Mouse (Mus musculus): ENCODE data around the gene Fam240b. TPM values are rescaled to one million over a fixed set of nuclear protein-coding genes. Genes with fewer than 3 reads are reported as not detected.

Fam240b gene
- total and polyA plus RNA-seq, 3 experiments, result not detected

DNA sequence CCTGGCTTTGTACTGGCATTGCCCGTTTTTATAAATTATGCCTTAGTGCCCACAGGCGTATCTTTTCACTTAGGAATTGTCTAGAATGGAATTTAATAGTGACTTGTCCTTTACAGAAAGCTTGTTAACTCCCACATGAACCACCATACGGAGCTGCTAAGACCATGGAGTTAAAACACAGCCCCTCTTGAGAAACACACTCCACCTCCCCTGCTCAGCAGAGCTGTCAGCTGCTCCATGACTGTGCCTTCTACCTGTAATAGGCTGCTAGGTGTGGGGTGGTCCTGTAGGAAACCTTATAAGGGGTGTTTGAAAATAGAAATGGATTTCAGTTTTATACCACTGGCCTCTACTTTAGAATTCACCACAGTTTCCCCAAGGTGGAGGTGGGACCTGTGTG, 5.2 kb upstream of the Fam240b start:
- H3K27me3 ChIP-seq (ENCODE audit: insufficient read depth, low read length), result no peaks in the 10 kb centered on the region
- H3K4me1 ChIP-seq (ENCODE audit: insufficient read depth, low read depth, low read length), result no peaks in the 10 kb centered on the region
- TF ChIP-seq GATA1 (IDR thresholded peaks at IDR 0.05; ENCODE audit: borderline replicate concordance, low read length) (no peak), TAL1 (conservative IDR thresholded peaks at IDR 0.05; ENCODE audit: low read depth, low read length) (no peak), GATA2 (IDR thresholded peaks at IDR 0.05; ENCODE audit: borderline replicate concordance, low read depth, low read length) (no peak), CTCF (IDR thresholded peaks at IDR 0.05; ENCODE audit: low read depth, low read length) (no peak), POLR2AphosphoS5 (IDR thresholded peaks at IDR 0.05; ENCODE audit: insufficient replicate concordance, low read depth, low read length) (no peak)
- no peaks in the 10 kb centered on the region for H3K36me3 ChIP-seq (replicated peaks)
- DNase-seq (ENCODE audit: low spot score), result no peak
- H3K9me3 ChIP-seq (replicated peaks), result no peaks in the 10 kb centered on the region
- no peak overlapping the region for H3K4me3 ChIP-seq (ENCODE audit: low read depth, low read length)
- ATAC-seq (ENCODE audit: extremely low read depth, insufficient number of reproducible peaks, low FRiP score, poor library complexity, severe bottlenecking), result no peak

DNA sequence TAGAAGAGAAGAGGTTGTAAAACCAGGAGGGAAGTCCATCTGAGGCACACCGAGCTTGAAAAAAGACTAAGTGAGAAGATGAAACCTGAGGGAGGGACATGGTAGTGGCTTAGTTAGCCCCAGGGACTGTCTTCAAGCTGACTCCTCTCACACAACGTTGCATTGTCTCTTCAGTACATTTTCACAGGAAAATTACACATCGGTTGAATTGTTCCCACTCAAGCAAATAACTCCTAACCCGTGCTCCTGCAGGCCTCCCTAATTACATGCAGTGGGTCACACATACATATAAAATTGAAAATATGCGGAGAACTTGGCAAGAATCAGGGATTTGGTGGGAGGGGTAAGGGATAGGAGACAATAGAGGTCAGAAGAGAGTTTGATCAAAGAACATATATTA, 4.0 kb downstream of the Fam240b start:
- DNase-seq (ENCODE audit: low spot score) (no peak), ATAC-seq (ENCODE audit: extremely low read depth, insufficient number of reproducible peaks, low FRiP score, poor library complexity, severe bottlenecking) (no peak)
- H3K4me1 ChIP-seq (ENCODE audit: insufficient read depth, low read depth, low read length), result no peaks in the 10 kb centered on the region
- TF ChIP-seq GATA2 (IDR thresholded peaks at IDR 0.05; ENCODE audit: borderline replicate concordance, low read depth, low read length), result no peak
- TF ChIP-seq CTCF (IDR thresholded peaks at IDR 0.05; ENCODE audit: low read depth, low read length), result no peak
- no peak for TF ChIP-seq GATA1 (IDR thresholded peaks at IDR 0.05; ENCODE audit: borderline replicate concordance, low read length)
- no peak for TF ChIP-seq TAL1 (conservative IDR thresholded peaks at IDR 0.05; ENCODE audit: low read depth, low read length)
- TF ChIP-seq POLR2AphosphoS5 (IDR thresholded peaks at IDR 0.05; ENCODE audit: insufficient replicate concordance, low read depth, low read length), result no peak
- no peaks in the 10 kb centered on the region for H3K9me3 ChIP-seq (replicated peaks)
- H3K27me3 ChIP-seq (ENCODE audit: insufficient read depth, low read length), result no peaks in the 10 kb centered on the region
- no peaks in the 10 kb centered on the region for H3K36me3 ChIP-seq (replicated peaks)
- H3K4me3 ChIP-seq (ENCODE audit: low read depth, low read length), result no peak overlapping the region

DNA sequence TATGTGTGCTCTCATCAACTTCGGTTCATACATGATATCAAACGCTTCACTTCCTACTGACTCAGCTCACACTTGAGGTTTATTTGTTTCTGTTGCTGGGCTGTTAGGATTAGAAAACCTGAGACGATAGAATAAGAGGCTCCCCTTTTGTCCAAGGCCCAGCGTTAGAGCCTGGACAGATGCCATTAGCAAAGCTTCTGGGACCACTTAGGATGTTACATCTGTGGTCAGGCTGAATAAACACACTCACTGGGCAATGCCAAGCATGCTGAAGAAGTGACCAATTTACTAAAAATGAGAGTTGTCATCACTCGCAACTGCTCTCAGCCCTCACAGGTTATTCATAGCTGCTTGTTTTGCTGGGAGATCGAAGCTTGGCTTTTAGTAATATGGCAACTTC, 7.7 kb downstream of the Fam240b start:
- no peak overlapping the region for H3K4me3 ChIP-seq (ENCODE audit: low read depth, low read length)
- ATAC-seq (ENCODE audit: extremely low read depth, insufficient number of reproducible peaks, low FRiP score, poor library complexity, severe bottlenecking) (no peak), DNase-seq (ENCODE audit: low spot score) (no peak)
- no peaks in the 10 kb centered on the region for H3K4me1 ChIP-seq (ENCODE audit: insufficient read depth, low read depth, low read length)
- H3K36me3 ChIP-seq (replicated peaks), result no peaks in the 10 kb centered on the region
- no peaks in the 10 kb centered on the region for H3K27me3 ChIP-seq (ENCODE audit: insufficient read depth, low read length)
- TF ChIP-seq GATA1 (IDR thresholded peaks at IDR 0.05; ENCODE audit: borderline replicate concordance, low read length) (no peak), GATA2 (IDR thresholded peaks at IDR 0.05; ENCODE audit: borderline replicate concordance, low read depth, low read length) (no peak), CTCF (IDR thresholded peaks at IDR 0.05; ENCODE audit: low read depth, low read length) (no peak), TAL1 (conservative IDR thresholded peaks at IDR 0.05; ENCODE audit: low read depth, low read length) (no peak), POLR2AphosphoS5 (IDR thresholded peaks at IDR 0.05; ENCODE audit: insufficient replicate concordance, low read depth, low read length) (no peak)
- no peaks in the 10 kb centered on the region for H3K9me3 ChIP-seq (replicated peaks)

DNA sequence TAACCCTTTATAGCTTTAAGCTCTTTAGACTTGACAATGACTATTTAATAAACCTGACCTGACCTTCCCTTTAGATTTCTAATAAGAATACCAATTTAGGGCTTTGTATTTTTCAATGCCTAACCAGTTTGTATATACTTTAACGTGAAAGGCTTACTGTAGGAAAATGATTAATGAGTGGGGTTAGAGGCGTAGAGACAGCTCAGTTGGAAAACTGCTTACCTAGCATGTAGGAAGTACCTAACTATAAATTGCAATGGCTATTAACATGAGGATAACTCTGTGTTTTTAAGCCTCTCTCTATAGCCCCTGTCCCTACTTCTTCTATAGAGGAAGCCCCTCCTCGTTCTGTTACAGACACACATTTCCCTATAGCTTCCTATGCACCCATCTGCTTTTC, 17.6 kb downstream of the Fam240b start:
- no peak for DNase-seq (ENCODE audit: low spot score)
- no peak for TF ChIP-seq CTCF (IDR thresholded peaks at IDR 0.05; ENCODE audit: low read depth, low read length)
- no peak for TF ChIP-seq GATA2 (IDR thresholded peaks at IDR 0.05; ENCODE audit: borderline replicate concordance, low read depth, low read length)
- no peak for TF ChIP-seq POLR2AphosphoS5 (IDR thresholded peaks at IDR 0.05; ENCODE audit: insufficient replicate concordance, low read depth, low read length)
- TF ChIP-seq GATA1 (IDR thresholded peaks at IDR 0.05; ENCODE audit: borderline replicate concordance, low read length), result no peak
- TF ChIP-seq TAL1 (conservative IDR thresholded peaks at IDR 0.05; ENCODE audit: low read depth, low read length), result no peak
- Histone ChIP-seq H3K27me3 (ENCODE audit: insufficient read depth, low read length) (peaks cover 4% of the 10 kb centered on the region; the same call in 1 of the 2 replicates), H3K4me1 (ENCODE audit: insufficient read depth, low read depth, low read length) (no peaks in the 10 kb centered on the region), H3K9me3 (replicated peaks) (no peaks in the 10 kb centered on the region), H3K4me3 (ENCODE audit: low read depth, low read length) (no peak overlapping the region), H3K36me3 (replicated peaks) (no peaks in the 10 kb centered on the region)
- ATAC-seq (ENCODE audit: extremely low read depth, insufficient number of reproducible peaks, low FRiP score, poor library complexity, severe bottlenecking), result no peak

DNA sequence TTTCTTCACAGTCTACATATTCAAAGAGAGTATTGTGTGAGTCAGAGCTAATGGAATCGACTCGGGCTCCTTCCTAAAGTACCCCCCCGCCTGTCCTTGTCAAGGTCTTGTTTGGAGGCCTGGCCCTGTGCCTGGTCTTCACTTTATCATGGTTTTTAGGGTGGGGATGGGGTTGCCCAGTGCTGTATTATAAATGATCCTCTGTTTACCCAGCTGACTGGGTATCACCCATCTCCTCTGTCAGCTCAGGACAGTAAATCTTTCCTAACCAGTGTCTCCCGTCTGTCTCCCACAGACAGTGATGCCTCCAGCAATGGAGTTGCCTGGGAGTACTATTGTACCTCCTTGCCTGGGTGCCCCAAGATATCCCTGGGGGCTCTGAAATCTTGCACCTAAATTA, 19.6 kb downstream of the Fam240b start:
- no peak overlapping the region for H3K4me3 ChIP-seq (ENCODE audit: low read depth, low read length)
- peaks cover 4% of the 10 kb centered on the region; the same call in 1 of the 2 replicates for H3K27me3 ChIP-seq (ENCODE audit: insufficient read depth, low read length)
- no peaks in the 10 kb centered on the region for H3K36me3 ChIP-seq (replicated peaks)
- H3K4me1 ChIP-seq (ENCODE audit: insufficient read depth, low read depth, low read length), result no peaks in the 10 kb centered on the region
- TF ChIP-seq CTCF (IDR thresholded peaks at IDR 0.05; ENCODE audit: low read depth, low read length), result no peak
- TF ChIP-seq GATA1 (IDR thresholded peaks at IDR 0.05; ENCODE audit: borderline replicate concordance, low read length), result no peak
- no peak for TF ChIP-seq POLR2AphosphoS5 (IDR thresholded peaks at IDR 0.05; ENCODE audit: insufficient replicate concordance, low read depth, low read length)
- no peak for TF ChIP-seq TAL1 (conservative IDR thresholded peaks at IDR 0.05; ENCODE audit: low read depth, low read length)
- TF ChIP-seq GATA2 (IDR thresholded peaks at IDR 0.05; ENCODE audit: borderline replicate concordance, low read depth, low read length), result no peak
- DNase-seq (ENCODE audit: low spot score) (no peak), ATAC-seq (ENCODE audit: extremely low read depth, insufficient number of reproducible peaks, low FRiP score, poor library complexity, severe bottlenecking) (no peak)
- H3K9me3 ChIP-seq (replicated peaks), result no peaks in the 10 kb centered on the region

DNA sequence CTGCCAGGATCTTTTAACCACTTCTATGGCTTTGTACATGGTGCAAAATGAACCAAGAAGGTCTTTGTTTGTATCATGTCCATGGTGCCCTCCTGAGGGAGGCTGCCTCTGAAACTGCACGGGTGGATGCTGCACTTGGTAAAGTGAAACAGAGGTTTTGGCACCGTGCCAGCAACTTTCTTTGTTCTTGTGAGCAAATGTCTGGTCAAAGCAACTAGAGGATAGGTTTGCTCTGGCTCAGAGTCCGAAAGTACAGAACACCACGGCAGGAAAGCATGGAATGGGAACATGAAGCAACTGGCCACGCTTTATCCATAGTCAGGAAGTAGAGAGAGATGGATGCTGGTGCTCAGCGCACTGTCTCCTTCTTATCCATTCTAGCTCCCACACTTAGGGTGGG, 29.7 kb downstream of the Fam240b start:
- H3K4me1 ChIP-seq (ENCODE audit: insufficient read depth, low read depth, low read length), result no peaks in the 10 kb centered on the region; the same call in 1 of the 2 replicates
- H3K36me3 ChIP-seq (replicated peaks), result no peaks in the 10 kb centered on the region
- DNase-seq (ENCODE audit: low spot score), result no peak
- TF ChIP-seq POLR2AphosphoS5 (IDR thresholded peaks at IDR 0.05; ENCODE audit: insufficient replicate concordance, low read depth, low read length), result no peak
- no peak for TF ChIP-seq GATA2 (IDR thresholded peaks at IDR 0.05; ENCODE audit: borderline replicate concordance, low read depth, low read length)
- no peak for TF ChIP-seq TAL1 (conservative IDR thresholded peaks at IDR 0.05; ENCODE audit: low read depth, low read length)
- no peak for TF ChIP-seq GATA1 (IDR thresholded peaks at IDR 0.05; ENCODE audit: borderline replicate concordance, low read length)
- no peak for TF ChIP-seq CTCF (IDR thresholded peaks at IDR 0.05; ENCODE audit: low read depth, low read length)
- no peak for ATAC-seq (ENCODE audit: extremely low read depth, insufficient number of reproducible peaks, low FRiP score, poor library complexity, severe bottlenecking)
- H3K9me3 ChIP-seq (replicated peaks), result no peaks in the 10 kb centered on the region
- peaks cover 4% of the 10 kb centered on the region; the same call in 1 of the 2 replicates for H3K27me3 ChIP-seq (ENCODE audit: insufficient read depth, low read length)
- no peak overlapping the region for H3K4me3 ChIP-seq (ENCODE audit: low read depth, low read length)

Measured in G1E (cell line).